Mouse (Mus musculus): ENCODE data around the gene Chad. TPM values are rescaled to one million over a fixed set of nuclear protein-coding genes. Genes with fewer than 3 reads are reported as not detected.

Chad gene
- total and polyA plus RNA-seq, 3 experiments: 0.08 to 0.11 TPM; not detected in 1

DNA sequence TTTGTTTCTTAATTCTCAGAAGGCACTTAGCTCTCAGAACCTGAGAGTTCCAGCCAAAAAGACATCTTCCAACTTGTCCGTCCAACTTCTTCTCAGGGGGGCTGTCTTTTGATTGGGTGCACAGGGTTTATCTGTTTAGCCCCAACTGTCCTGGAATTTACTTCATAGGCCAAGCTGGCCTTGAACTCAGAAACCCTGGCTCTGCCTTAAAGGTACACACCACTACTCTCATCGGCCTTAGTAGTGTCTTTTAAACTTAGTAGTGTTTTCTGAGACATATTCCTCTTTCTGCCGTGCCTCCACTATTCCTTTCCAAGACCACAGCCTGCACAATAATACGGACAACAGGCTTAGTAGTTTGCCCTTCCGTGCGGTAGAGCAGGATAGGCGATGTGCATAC lies 35.6 kb downstream of the Chad start (continued):
- TF ChIP-seq SIN3A (IDR thresholded peaks at IDR 0.05; ENCODE audit: low read length) (no peak), TAL1 (IDR thresholded peaks at IDR 0.05; ENCODE audit: low read length) (no peak), GATA1 (IDR thresholded peaks at IDR 0.05; ENCODE audit: low read depth, low read length) (no peak), NRF1 (IDR thresholded peaks at IDR 0.05; ENCODE audit: insufficient read depth, low read depth, low read length, poor library complexity, severe bottlenecking) (no peak), ZKSCAN1 (IDR thresholded peaks at IDR 0.05; ENCODE audit: low read depth, low read length) (no peak), MAFK (IDR thresholded peaks at IDR 0.05; ENCODE audit: borderline replicate concordance, low read depth, low read length) (no peak)

DNA sequence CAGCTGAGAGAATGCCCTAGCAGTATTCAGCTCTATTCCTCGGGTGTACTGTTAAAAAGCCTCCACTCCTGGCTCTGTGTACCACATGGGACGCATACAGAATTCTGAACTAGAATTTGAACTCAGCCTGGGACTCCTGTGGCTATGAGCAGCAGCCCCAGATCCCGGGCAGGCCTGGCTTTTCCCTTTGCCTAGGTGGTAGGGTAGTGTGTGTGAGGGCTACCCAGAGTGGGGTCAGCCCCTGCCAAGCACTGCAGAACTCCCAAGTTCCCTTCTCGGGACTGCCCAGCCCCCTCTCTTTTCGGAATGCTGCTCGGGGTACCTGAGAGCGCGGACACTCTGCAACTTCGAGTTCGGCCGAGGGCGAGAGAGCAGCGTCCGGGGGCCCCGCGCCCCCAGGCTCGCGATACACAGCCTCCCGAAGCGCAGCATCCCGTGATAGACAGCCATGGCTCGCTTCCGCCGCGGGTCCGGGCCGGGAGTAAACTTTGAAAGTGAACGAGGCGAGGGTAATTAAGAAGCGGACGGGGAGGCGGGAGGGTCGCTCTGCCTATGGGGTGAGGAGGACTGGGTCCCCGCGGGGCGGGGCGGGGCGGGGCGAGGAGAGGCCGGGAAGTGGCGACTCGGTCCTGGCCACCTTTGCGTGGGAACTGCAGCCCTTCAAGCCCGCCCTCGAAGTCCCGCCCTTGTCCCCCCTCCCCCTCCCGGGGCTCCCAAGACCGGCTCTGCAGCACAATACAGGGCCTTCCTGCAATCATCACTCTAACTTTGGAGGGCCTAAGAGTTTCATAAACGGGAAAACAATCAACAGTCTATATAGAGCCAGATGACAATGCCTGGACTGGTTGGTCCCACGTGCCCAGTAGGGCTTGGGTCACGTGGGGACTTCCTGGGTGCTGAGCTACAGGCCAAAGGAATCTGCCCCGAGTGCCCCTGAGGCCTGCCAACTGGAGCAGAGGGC lies 36.8 kb downstream of the Chad start, which contains the start of gene Acsf2:
Acsf2 (minus strand) TSS at position 551 of the 961 bp plus-strand sequence.
- Histone ChIP-seq H3K79me2 (ENCODE audit: control insufficient read depth, insufficient read depth, low read length, poor library complexity) (no peaks in the 10 kb centered on the region; the same call in 1 of the 2 replicates), H3K9me3 (replicated peaks; ENCODE audit: insufficient read depth, low read length) (no peaks in the 10 kb centered on the region), H3K4me3 (ENCODE audit: control insufficient read depth in 1 of 2, insufficient read depth in 1 of 2, low read depth in 2 of 2, low read length in 2 of 2) (peak within 1 kb of the TSS; percentile 63 to 89), H3K9ac (ENCODE audit: control insufficient read depth, low read depth, low read length, poor library complexity, severe bottlenecking) (peak within 1 kb of the TSS; percentile 65), H3K27ac (ENCODE audit: control insufficient read depth, low read depth, low read length) (0 out of 2 replicates have a peak within 1 kb of the TSS, but pooled peaks have one; percentile 6), H3K27me3 (ENCODE audit: control insufficient read depth in 1 of 2, insufficient read depth in 2 of 2, low read length in 2 of 2) (no peaks in the 10 kb centered on the region), H3K4me1 (ENCODE audit: control insufficient read depth in 1 of 2, insufficient read depth in 2 of 2, low read length in 2 of 2) (peaks cover 3 to 9% of the 10 kb centered on the region in 2 experiments; a peak in 3 of 4 replicates), H3K36me3 (ENCODE audit: control insufficient read depth in 1 of 2, insufficient read depth in 2 of 2, low read length in 2 of 2) (peaks cover 0 to 6% of the 10 kb centered on the region in 2 experiments; a peak in 1 of 4 replicates)
- peak; percentile 90 for DNase-seq (ENCODE audit: low read depth, low spot score)
- peak; percentile 90 for TF ChIP-seq MAX (IDR thresholded peaks at IDR 0.05; ENCODE audit: low read length)
- TF ChIP-seq MEF2A (IDR thresholded peaks at IDR 0.05; ENCODE audit: extremely low read depth, insufficient replicate concordance, low read depth, low read length, poor library complexity, severe bottlenecking): no peak
- peak; percentile 48; the same call in 1 of the 2 replicates for TF ChIP-seq HCFC1 (IDR thresholded peaks at IDR 0.05; ENCODE audit: low read depth, low read length)
- no peak for TF ChIP-seq EP300 (IDR thresholded peaks at IDR 0.05; ENCODE audit: low read depth in 1 of 2, low read length in 2 of 2)
- no peak; the same call in 1 of the 2 replicates for TF ChIP-seq CHD2 (IDR thresholded peaks at IDR 0.05; ENCODE audit: low read length)
- TF ChIP-seq ZNF384 (IDR thresholded peaks at IDR 0.05; ENCODE audit: low read depth, low read length): no peak
- TF ChIP-seq KAT2A (conservative IDR thresholded peaks at IDR 0.05; ENCODE audit: low read depth, low read length): no peak
- peak; percentile 48 to 55; a peak in 2 of 4 replicates for TF ChIP-seq POLR2A (IDR thresholded peaks at IDR 0.05; ENCODE audit: control insufficient read depth in 1 of 2, insufficient read depth in 1 of 2, low read depth in 1 of 2, low read length in 2 of 2, poor library complexity in 1 of 2)
- TF ChIP-seq E2F4 (IDR thresholded peaks at IDR 0.05; ENCODE audit: borderline replicate concordance, low read depth, low read length): no peak
- TF ChIP-seq USF2 (IDR thresholded peaks at IDR 0.05; ENCODE audit: borderline replicate concordance in 1 of 2, insufficient read depth in 1 of 2, low read depth in 1 of 2, low read length in 2 of 2): peak in 1 of 2 experiments; percentile 72; a peak in 2 of 4 replicates
- TF ChIP-seq CTCF (IDR thresholded peaks at IDR 0.05 in 2 of 3, conservative IDR thresholded peaks at IDR 0.05 in 1 of 3; ENCODE audit: control insufficient read depth in 1 of 3, insufficient read depth in 1 of 3, low read depth in 2 of 3, low read length in 3 of 3, poor library complexity in 1 of 3, severe bottlenecking in 1 of 3): no peak
- no peak for TF ChIP-seq ETS1 (IDR thresholded peaks at IDR 0.05; ENCODE audit: low read depth, low read length)
- TF ChIP-seq USF1 (IDR thresholded peaks at IDR 0.05; ENCODE audit: low read depth, low read length): peak; percentile 93
- 0 out of 2 replicates have a peak, but pooled peaks have one; percentile 26 for TF ChIP-seq POLR2AphosphoS2 (IDR thresholded peaks at IDR 0.05; ENCODE audit: low read length)
- no peak for TF ChIP-seq SMC3 (IDR thresholded peaks at IDR 0.05; ENCODE audit: low read depth, low read length)
- TF ChIP-seq TBP (IDR thresholded peaks at IDR 0.05; ENCODE audit: low read depth, low read length): peak; percentile 49; the same call in 1 of the 2 replicates
- no peak for TF ChIP-seq TAL1 (IDR thresholded peaks at IDR 0.05; ENCODE audit: low read length)
- no peak; the same call in none of the 2 replicates for TF ChIP-seq MXI1 (IDR thresholded peaks at IDR 0.05; ENCODE audit: low read depth, low read length)
- no peak for TF ChIP-seq ZKSCAN1 (IDR thresholded peaks at IDR 0.05; ENCODE audit: low read depth, low read length)
- TF ChIP-seq TCF12 (IDR thresholded peaks at IDR 0.05; ENCODE audit: low read depth, low read length): no peak
- 0 out of 2 replicates have a peak, but pooled peaks have one; percentile 15 for TF ChIP-seq GABPA (IDR thresholded peaks at IDR 0.05; ENCODE audit: low read depth, low read length)
- no peak for TF ChIP-seq CHD1 (IDR thresholded peaks at IDR 0.05; ENCODE audit: low read depth, low read length)
- no peak for TF ChIP-seq RAD21 (IDR thresholded peaks at IDR 0.05; ENCODE audit: low read depth, low read length)
- no peak for TF ChIP-seq MAZ (IDR thresholded peaks at IDR 0.05; ENCODE audit: low read depth, low read length)
- TF ChIP-seq ZC3H11A (IDR thresholded peaks at IDR 0.05; ENCODE audit: low read depth, low read length): no peak
- peak; percentile 39; the same call in 1 of the 2 replicates for TF ChIP-seq BHLHE40 (IDR thresholded peaks at IDR 0.05; ENCODE audit: borderline replicate concordance, low read depth, low read length)
- no peak for TF ChIP-seq MYB (IDR thresholded peaks at IDR 0.05; ENCODE audit: low read depth, low read length)
- 0 out of 2 replicates have a peak, but pooled peaks have one; percentile 44 for TF ChIP-seq MYC (IDR thresholded peaks at IDR 0.05; ENCODE audit: low read depth, low read length)

Measured in MEL (cell line).